Mouse (Mus musculus): ENCODE results near the gene Etl4.

Etl4 gene

DNA sequence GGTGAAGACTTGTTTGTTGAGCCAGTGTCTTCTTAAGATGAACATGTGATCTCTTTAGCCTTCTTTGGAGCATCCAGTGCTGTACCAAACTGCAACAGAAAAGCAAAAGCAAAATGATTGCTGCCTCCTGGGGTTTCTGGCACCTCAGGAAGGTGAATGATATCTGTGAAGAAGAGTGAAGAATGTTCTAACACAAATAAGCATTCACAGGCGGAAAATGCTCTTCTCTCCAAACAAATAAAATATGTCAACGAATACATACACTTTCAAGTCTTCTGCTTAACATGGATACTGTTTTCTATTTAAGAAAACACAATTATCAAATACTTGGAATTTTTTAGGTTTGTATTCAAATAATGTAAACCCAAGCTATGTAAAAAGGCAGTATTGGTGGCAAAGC is 678.3 kb downstream of the Etl4 start:
- 94% methylated on average over 2 of the region's 2 CpGs for WGBS

- 82% methylated on average over 2 of the region's 2 CpGs for WGBS
Observed at GRCm38 (mm10) chr2:20594129-20594528, 684.5 kb downstream of the Etl4 start.

GRCm38 (mm10) chr2:20595000-20595399 is 685.4 kb downstream of the Etl4 start:
- WGBS: 88% methylated on average over 3 of the region's 3 CpGs

DNA sequence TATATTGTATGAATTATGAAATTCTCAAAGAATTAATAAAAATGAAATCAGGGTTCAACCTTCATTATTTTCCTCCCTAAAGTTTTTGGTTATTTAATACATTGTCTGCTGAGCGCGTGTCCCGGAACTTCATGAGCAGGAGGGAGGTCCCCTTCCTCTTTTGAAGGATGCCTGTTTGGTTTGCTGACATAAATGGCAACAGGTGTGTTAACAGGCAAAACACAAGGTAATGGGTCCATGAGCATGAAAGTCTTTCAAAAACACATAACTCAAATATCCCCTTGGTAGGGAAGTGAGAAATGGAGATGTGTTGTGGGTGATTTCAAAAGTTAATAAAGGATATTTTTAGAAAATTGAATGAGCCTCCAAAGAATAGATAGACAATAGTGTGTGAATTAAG is 687.0 kb downstream of the Etl4 start:
- 92% methylated on average over 3 of the region's 3 CpGs for WGBS

DNA sequence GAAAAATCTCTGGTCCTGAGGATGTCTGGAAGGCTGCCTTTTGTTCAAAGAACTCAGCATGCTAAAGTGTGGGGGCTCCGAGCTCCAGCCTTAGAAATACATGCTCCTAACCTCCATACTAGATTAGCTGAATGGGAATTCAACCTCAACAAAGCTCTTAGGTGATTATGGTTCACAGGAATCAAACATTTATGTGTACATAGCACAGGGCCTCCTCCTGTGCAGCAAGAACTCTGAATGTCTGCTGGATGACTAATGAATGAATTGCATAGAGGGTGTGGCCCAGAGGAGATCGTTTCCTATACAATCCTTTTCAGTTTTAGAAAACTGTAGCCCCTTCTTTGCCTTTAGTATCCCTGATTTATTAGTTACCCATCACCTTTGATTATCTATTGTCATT is 687.6 kb downstream of the Etl4 start:
- 51% methylated on average over 2 of the region's 2 CpGs for WGBS

- WGBS: 65% methylated on average over 2 of the region's 2 CpGs
Observed at GRCm38 (mm10) chr2:20602656-20603055, 693.1 kb downstream of the Etl4 start.

DNA sequence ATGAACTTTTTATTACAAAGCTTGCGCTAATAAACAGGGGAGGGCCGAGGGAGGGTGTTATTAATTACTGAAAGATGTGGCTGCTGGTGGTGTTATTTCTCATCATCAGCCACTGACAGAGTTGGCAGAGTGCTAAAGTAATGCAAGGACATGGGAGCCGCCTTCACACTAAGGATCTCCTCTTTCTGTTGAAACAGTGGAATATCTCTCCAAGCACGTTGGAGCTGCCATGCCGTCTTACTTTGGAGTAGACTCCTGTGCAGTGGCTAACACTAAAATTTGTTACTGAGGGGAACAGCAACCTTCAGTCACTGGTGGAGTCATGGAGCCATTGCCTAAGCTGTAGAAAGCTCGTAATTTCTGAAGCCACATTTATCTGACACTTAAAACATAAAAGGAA is 694.0 kb downstream of the Etl4 start:
- 79% methylated on average over 6 of the region's 6 CpGs for WGBS

GRCm38 (mm10) chr2:20603991-20604390 is 694.4 kb downstream of the Etl4 start:
- 78% methylated on average over 6 of the region's 6 CpGs for WGBS

DNA sequence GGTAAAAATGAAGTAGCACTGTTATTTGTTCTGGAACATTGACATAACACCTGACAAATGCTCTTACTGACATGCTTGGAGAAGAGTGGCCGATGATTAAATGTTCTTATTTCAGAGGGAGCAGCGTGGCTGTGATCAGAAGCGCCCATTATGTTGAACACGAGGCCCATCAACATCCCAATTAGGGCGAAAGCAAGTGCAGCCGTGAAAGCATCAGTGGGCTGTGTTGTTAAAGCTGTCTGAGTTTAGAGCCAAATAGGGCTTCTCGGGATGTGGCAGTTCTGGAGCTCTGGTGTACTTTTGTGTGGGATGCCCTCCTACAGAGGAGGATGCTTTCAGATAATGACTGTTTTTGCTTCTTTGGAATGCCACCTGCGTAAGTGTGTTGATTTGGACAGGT is 699.6 kb downstream of the Etl4 start:
- WGBS: 39% methylated on average over 8 of the region's 8 CpGs

DNA sequence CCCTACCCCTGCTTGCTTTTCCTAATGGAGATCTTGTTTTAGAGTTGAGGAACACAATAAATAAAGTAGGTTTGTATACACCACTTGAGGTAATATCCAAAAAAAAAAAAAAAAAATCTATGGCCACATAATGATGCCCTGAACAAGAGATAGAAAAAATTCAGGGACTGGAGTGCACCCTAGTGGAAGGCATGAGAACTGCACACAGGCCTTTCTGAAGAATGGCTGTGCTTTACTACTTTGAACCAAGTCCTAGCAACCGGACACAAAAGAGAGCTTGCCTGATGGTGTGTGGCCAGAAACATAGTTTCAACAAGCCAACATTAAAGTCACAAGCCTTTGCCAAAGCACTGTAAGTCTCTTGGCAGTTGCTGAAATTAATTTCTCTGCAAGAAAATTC is 706.4 kb downstream of the Etl4 start:
- WGBS: 74% methylated on average over 1 of the region's 1 CpGs

- WGBS: 81% methylated on average over 5 of the region's 5 CpGs
Observed at GRCm38 (mm10) chr2:20618396-20618795, 708.8 kb downstream of the Etl4 start.

- WGBS: 83% methylated on average over 5 of the region's 5 CpGs
Observed at GRCm38 (mm10) chr2:20619881-20620280, 710.3 kb downstream of the Etl4 start.

DNA sequence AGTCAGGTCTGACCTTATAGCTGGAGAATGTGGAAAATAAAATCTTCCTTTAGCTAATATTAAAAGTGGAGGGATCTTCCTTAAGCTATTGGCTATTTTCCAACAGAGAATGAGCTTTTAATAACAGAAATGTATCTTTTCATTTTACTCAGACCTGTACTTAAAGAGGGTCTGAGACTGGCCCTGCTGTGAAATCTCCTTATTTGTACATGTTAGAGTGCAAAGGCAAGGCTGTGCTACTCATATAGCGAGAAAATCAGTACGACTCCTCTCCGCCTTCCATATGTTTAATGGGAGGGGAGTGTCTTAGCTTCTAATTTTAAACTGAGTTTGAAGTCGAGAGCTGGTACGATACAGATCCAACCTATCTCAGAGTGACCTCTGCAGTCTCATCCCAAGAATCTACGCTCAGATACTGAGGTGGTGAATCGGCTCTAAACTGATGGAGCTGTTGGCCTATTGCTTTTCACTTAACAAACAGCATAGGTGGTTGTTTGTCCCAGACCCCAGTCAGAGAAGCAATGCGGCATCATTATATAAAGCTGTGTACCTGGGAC is 719.7 kb downstream of the Etl4 start:
- WGBS: 76% methylated on average over 8 of the region's 8 CpGs

GRCm38 (mm10) chr2:20638604-20639003 is 729.0 kb downstream of the Etl4 start:
- 96% methylated on average over 3 of the region's 3 CpGs for WGBS

DNA sequence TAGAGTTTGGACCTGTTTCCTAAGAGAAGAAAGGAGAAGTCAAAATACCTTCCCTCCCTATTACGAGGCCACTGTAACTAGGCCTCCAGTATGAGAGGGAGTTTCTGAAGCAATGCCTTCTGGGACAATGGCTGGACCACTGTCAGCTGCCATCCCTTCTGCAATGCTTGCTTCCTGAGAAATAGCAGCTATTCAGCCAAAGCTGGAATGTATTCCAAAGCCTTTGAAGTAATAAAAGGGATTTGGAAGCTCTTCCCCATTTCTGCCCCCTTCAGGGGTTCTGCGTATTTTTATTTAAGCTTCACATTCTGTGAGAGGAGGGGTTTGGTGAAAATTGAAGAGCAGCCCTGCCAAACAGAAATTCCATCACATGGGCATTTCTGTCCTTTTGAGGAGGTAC is 730.1 kb downstream of the Etl4 start:
- WGBS: 54% methylated on average over 2 of the region's 2 CpGs

DNA sequence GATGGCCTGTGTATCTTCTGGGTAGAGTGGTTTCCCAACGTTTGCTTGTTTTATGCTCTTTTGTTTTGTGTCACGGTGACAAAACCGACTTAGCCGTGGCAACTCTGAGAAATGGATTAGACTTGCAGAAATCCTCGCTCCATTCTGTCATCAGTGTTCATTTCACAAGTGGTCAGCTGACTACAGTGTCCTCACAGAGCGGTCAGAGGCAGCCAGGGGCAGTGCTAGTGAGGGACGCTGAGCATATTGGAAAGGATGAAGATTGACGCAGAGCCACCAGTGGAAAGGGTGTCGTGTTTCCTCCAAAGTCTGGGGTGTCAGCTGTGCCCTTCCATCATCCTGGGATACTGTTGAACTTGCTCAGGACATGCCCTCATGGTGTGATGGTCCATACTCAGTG is 733.2 kb downstream of the Etl4 start:
- 70% methylated on average over 9 of the region's 9 CpGs for WGBS

GRCm38 (mm10) chr2:20649817-20650216 is 740.2 kb downstream of the Etl4 start:
- whole genome bisulfite sequencing: 22% methylated on average over 4 of the region's 4 CpGs

GRCm38 (mm10) chr2:20654058-20654457 is 744.5 kb downstream of the Etl4 start:
- WGBS: 86% methylated on average over 8 of the region's 8 CpGs

GRCm38 (mm10) chr2:20654598-20655340 is 745.2 kb downstream of the Etl4 start:
- 59% methylated on average over 9 of the region's 9 CpGs for WGBS

DNA sequence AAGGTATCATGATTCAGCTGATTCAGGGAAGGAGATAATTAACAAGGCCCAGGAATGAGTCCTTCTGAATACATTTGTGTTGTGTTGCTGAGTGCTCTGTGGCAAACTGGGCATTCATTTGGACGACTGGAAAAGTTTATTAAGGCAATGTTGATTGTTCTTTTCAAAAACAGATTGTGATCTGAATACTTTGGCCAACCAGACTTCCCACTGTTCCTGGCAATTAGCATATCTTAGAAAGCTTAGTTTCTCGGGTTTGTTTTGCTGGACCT is 745.7 kb downstream of the Etl4 start:
- WGBS: 28% methylated on average over 2 of the region's 2 CpGs

DNA sequence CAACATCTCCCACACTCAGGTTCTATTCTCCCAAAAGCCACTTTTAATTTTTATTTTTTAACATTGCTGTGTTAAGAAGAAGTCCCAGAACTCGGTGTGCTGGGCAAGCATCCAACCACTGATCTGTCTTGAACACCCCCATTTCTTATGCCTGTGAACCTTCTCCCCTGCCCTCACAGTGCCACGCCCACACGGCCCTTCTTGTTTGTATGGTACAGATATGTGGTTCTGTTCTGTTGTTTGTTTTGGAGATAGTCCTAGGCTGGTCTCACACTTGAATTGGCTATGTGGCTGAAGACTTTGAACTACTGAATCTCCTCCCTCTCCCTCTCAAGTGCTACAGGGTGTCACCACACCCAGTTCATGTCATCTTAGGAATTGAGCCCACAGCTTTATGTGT is 748.3 kb downstream of the Etl4 start:
- WGBS: 62% methylated on average over 3 of the region's 3 CpGs

GRCm38 (mm10) chr2:20661841-20662240 is 752.3 kb downstream of the Etl4 start:
- WGBS: 95% methylated on average over 11 of the region's 11 CpGs

GRCm38 (mm10) chr2:20662696-20663095 is 753.1 kb downstream of the Etl4 start:
- WGBS: 90% methylated on average over 3 of the region's 3 CpGs
